Mouse (Mus musculus) liver, adult 2 months (tissue): ENCODE results near the gene Trafd1. TPM values are rescaled to one million over a fixed set of nuclear protein-coding genes. Genes with fewer than 3 reads are reported as not detected.

Experiments used
- DNase-seq: peaks from one replicate; pipeline ENCODE4 v3.0.0-alpha.2; 2011; ENCODE audit warnings: low read depth, low spot score; ENCODE audit errors: extremely low read depth
- H3K27ac ChIP-seq: fragments of 200-500 bp; replicated peaks from 2 replicates; pipeline ENCODE4 v1.5.1; 2012; ENCODE audit warnings: low read depth, mild to moderate bottlenecking, control low read depth, inconsistent platforms, low read length; ENCODE audit not compliant: insufficient read depth
- H3K27me3 ChIP-seq: fragments of 200-500 bp; 2 replicates; pipeline ENCODE4 v1.6.1; 2012; ENCODE audit warnings: mild to moderate bottlenecking, moderate library complexity, low read length, inconsistent platforms; ENCODE audit not compliant: control insufficient read depth, insufficient read depth
- H3K36me3 ChIP-seq: fragments of 200-500 bp; 2 replicates; pipeline ENCODE4 v1.6.1; 2012; ENCODE audit warnings: low read length, inconsistent platforms; ENCODE audit not compliant: control insufficient read depth, insufficient read depth
- H3K4me1 ChIP-seq: fragments of 200-500 bp; 2 replicates; pipeline ENCODE4 v1.6.1; 2011; ENCODE audit warnings: low read length; ENCODE audit not compliant: control insufficient read depth, insufficient read depth
- H3K4me3 ChIP-seq: fragments of 200-500 bp; 2 replicates; pipeline ENCODE4 v1.5.1; 2011; ENCODE audit warnings: low read depth, mild to moderate bottlenecking, control low read depth, low read length, moderate library complexity; ENCODE audit not compliant: insufficient read depth
- H3K79me2 ChIP-seq: fragments of 200-500 bp; 2 replicates; pipeline ENCODE4 v1.6.1; 2012; ENCODE audit warnings: inconsistent platforms, mild to moderate bottlenecking, low read length, moderate library complexity; ENCODE audit not compliant: control insufficient read depth, insufficient read depth
- H3K9ac ChIP-seq: fragments of 200-500 bp; 2 replicates; pipeline ENCODE4 v1.6.1; 2012; ENCODE audit warnings: low read depth, mild to moderate bottlenecking, control low read depth, inconsistent platforms, low read length
- CTCF ChIP-seq: fragments of 200-500 bp; IDR thresholded peaks from 2 replicates; pipeline ENCODE4 v1.5.1; 2011; ENCODE audit warnings: low read depth, low read length, control low read depth
- POLR2A ChIP-seq: fragments of 200-500 bp; IDR thresholded peaks from 2 replicates; pipeline ENCODE4 v1.6.1; 2011; ENCODE audit warnings: low read length, control low read depth; ENCODE audit not compliant: insufficient read depth; ENCODE audit errors: extremely low read depth
- WGBS: fragments of 180-500 bp; shearing (Covaris S2); methylation state at CpG from one replicate; pipeline ENCODE4 v1.1.7; 2018; 5-methylcytosine and 5-hydroxymethylcytosine counted together
- polyA plus RNA-seq: library from polyadenylated mRNA; depleted of rRNA; stranded (reverse); fragments of >200 nt; gene quantifications from 2 replicates; pipeline ENCODE4 v1.2.3, GENCODE M21; 2012
- total RNA-seq: library from RNA; depleted of rRNA; stranded (reverse); fragments of >200 nt; gene quantifications from 2 replicates; pipeline ENCODE4 v1.2.3, GENCODE M21; 2014

Gene Trafd1
- total and polyA plus RNA-seq, 2 experiments: 53.7 to 67.0 TPM

- 30% methylated on average over 8 of the region's 8 CpGs for whole genome bisulfite sequencing
- TF ChIP-seq POLR2A (no peak), CTCF (no peak)
- Histone ChIP-seq H3K9ac (no peak overlapping the region), H3K4me3 (no peak overlapping the region), H3K27me3 (no peaks in the 10 kb centered on the region), H3K79me2 (peaks cover 21% of the 10 kb centered on the region; the same call in 1 of the 2 replicates), H3K36me3 (peaks cover 12% of the 10 kb centered on the region), H3K4me1 (peaks cover 13% of the 10 kb centered on the region), H3K27ac (peak overlapping the region; percentile 38)
- DNase-seq: peak; percentile 96
Measured at GRCm38 (mm10) chr5:121407856-121408255, 22.4 kb upstream of the Trafd1 start.

- Histone ChIP-seq H3K36me3 (no peaks in the 10 kb centered on the region), H3K4me3 (no peak overlapping the region), H3K4me1 (peaks cover 24% of the 10 kb centered on the region), H3K9ac (no peak overlapping the region), H3K27me3 (no peaks in the 10 kb centered on the region), H3K27ac (peak overlapping the region; percentile 20), H3K79me2 (peaks cover 45% of the 10 kb centered on the region)
- TF ChIP-seq CTCF (no peak), POLR2A (no peak)
- DNase-seq: peak; percentile 64
- 34% methylated on average over 5 of the region's 5 CpGs for WGBS
Measured at GRCm38 (mm10) chr5:121400849-121401248, 15.4 kb upstream of the Trafd1 start.

GRCm38 (mm10) chr5:121400064-121400463, 14.6 kb upstream of the Trafd1 start:
- TF ChIP-seq POLR2A (no peak), CTCF (no peak)
- Histone ChIP-seq H3K36me3 (no peaks in the 10 kb centered on the region), H3K27me3 (no peaks in the 10 kb centered on the region), H3K79me2 (peaks cover 42% of the 10 kb centered on the region), H3K27ac (0 out of 2 replicates have a peak overlapping the region, but pooled peaks have one; percentile 10), H3K4me3 (no peak overlapping the region), H3K4me1 (peaks cover 24% of the 10 kb centered on the region), H3K9ac (no peak overlapping the region)
- WGBS: 16% methylated on average over 5 of the region's 5 CpGs
- DNase-seq: peak; percentile 45

- H3K4me1 ChIP-seq: peaks cover 24% of the 10 kb centered on the region
- H3K27me3 ChIP-seq: no peaks in the 10 kb centered on the region
- peak overlapping the region; percentile 10; the same call in 1 of the 2 replicates for H3K27ac ChIP-seq
- no peak for DNase-seq
- no peak overlapping the region for H3K4me3 ChIP-seq
- no peaks in the 10 kb centered on the region for H3K36me3 ChIP-seq
- no peak overlapping the region for H3K9ac ChIP-seq
- WGBS: 61% methylated on average over 5 of the region's 5 CpGs
- TF ChIP-seq CTCF (no peak), POLR2A (no peak)
- H3K79me2 ChIP-seq: peaks cover 42% of the 10 kb centered on the region
Measured at GRCm38 (mm10) chr5:121399540-121399939, 14.1 kb upstream of the Trafd1 start.

- Histone ChIP-seq H3K27ac (no peak overlapping the region; the same call in 1 of the 2 replicates), H3K27me3 (no peaks in the 10 kb centered on the region), H3K79me2 (peaks cover 41% of the 10 kb centered on the region), H3K9ac (no peak overlapping the region), H3K4me3 (peak overlapping the region; percentile 90; the same call in 1 of the 2 replicates), H3K36me3 (no peaks in the 10 kb centered on the region), H3K4me1 (peaks cover 24% of the 10 kb centered on the region)
- 24% methylated on average over 9 of the region's 9 CpGs for WGBS
- no peak for DNase-seq
- TF ChIP-seq CTCF (no peak), POLR2A (no peak)
Measured at GRCm38 (mm10) chr5:121398965-121399462, 13.6 kb upstream of the Trafd1 start.
